Mouse (Mus musculus): ENCODE measurements around the gene Cyp4a14.
A peak's percentile ranks its signal among the peaks of the same experiment; 100 is the strongest.
"Not testable (repeated sequence)": the region's sequence is repeated elsewhere in the genome, so short reads cannot be mapped to it uniquely, and the experiment has no call there.

GRCm38 (mm10) chr4:115476051-115476450, 19.9 kb downstream of the Cyp4a14 start:
- peak; percentile 28 for TF ChIP-seq CTCF (IDR thresholded peaks at IDR 0.05; ENCODE audit: low read depth)
- TF ChIP-seq EP300 (IDR thresholded peaks at IDR 0.05; ENCODE audit: low read depth): not testable (repeated sequence)

Measured in heart, postnatal 0 days (tissue).